12 mouse cellular contexts compared by ENCODE assay signal in the genomic region with DNA sequence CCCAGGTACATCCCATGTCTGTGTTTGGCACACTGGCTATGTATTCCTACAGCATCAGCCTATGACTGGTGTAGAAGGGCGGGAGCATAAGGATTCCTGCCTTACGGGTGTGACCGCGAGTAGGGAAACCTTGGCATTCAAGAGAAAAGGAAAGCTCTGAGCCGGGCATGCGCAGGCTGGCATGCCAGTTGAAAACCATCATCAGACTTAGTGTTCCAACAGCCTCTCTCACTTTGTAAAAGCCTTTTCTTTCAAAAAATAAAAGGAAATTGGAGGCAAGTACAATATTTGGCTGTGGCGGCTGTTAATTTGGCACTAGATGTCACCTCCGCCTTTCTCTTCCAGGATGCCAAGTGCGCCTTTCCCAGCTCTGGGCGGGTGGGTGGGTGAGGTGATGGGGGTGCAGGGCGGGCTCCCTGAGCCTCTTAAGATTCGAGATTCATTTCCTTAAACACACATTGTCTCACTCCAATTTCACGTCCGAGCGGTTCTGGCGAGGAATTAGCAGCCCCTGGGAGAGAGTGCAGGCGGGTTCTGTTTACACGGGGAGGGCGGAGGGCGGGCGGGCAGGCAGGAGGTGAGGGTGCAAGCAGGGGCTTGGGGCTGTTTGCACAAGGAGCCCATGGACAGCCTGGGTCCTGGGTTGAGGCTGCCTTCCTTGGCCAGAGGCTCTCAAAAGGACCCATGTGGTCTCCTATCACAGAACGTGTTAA. TPM values are rescaled to one million over a fixed set of nuclear protein-coding genes. Genes with fewer than 3 reads are reported as not detected.
DNase-seq lines count a peak whose midpoint lies in the region; ATAC-seq and TF ChIP-seq lines count a peak whose summit lies in the region.
"Had no signal": no experiment of that assay in that cellular context is flagged by ENCODE, and none has a peak within 500 bp of the region (broad histone marks: within the 10 kb centered on the region; RNA-seq: fewer than 3 reads in every experiment).

No protein-coding gene starts in this region.

- TF ChIP-seq CTCF in cerebellum, adult 2 months (IDR thresholded peaks at IDR 0.05; ENCODE audit: borderline replicate concordance, insufficient read depth, low read depth, low read length): no peak

- ATAC-seq in kidney, embryonic 14.5 days (ENCODE audit: low FRiP score, low TSS enrichment): peak; percentile 66
- no peak for ATAC-seq in midbrain, embryonic 14.5 days (ENCODE audit: low FRiP score, low TSS enrichment)
- ATAC-seq: CD4-positive, CD25-positive, alpha-beta regulatory T cell, adult 4 months; liver, postnatal 0 days had no signal

- H3K9ac ChIP-seq in kidney, embryonic 14.5 days (ENCODE audit: low read depth, low read length): no peak overlapping the region
- no peak overlapping the region for H3K9ac ChIP-seq in midbrain, embryonic 14.5 days (replicated peaks; ENCODE audit: low read length)
- H3K9ac ChIP-seq: liver, postnatal 0 days had no signal

- no peak overlapping the region for H3K4me2 ChIP-seq in kidney, embryonic 14.5 days (replicated peaks; ENCODE audit: low read depth, low read length)
- no peak overlapping the region for H3K4me2 ChIP-seq in midbrain, embryonic 14.5 days (ENCODE audit: low read length)
- H3K4me2 ChIP-seq: heart, embryonic 11.5 days had no signal

- no peaks in the 10 kb centered on the region for H3K36me3 ChIP-seq in kidney, embryonic 14.5 days (ENCODE audit: control insufficient read depth, insufficient read depth, low read length)
- no peaks in the 10 kb centered on the region for H3K36me3 ChIP-seq in midbrain, embryonic 14.5 days (ENCODE audit: control insufficient read depth, insufficient read depth, low read length)
- no peaks in the 10 kb centered on the region for H3K36me3 ChIP-seq in limb, embryonic 10.5 days

- H3K9me3 ChIP-seq in kidney, embryonic 14.5 days (ENCODE audit: control insufficient read depth, low read length): no peaks in the 10 kb centered on the region
- H3K9me3 ChIP-seq in midbrain, embryonic 14.5 days (ENCODE audit: control insufficient read depth, low read length): no peaks in the 10 kb centered on the region
- no peaks in the 10 kb centered on the region for H3K9me3 ChIP-seq in limb, embryonic 10.5 days (replicated peaks)

- peaks cover 13% of the 10 kb centered on the region; the same call in 1 of the 2 replicates for H3K4me1 ChIP-seq in kidney, embryonic 14.5 days (ENCODE audit: control insufficient read depth, insufficient read depth, low read length)
- peaks cover 29% of the 10 kb centered on the region for H3K4me1 ChIP-seq in midbrain, embryonic 14.5 days (ENCODE audit: control insufficient read depth, insufficient read depth, low read length)
- H3K4me1 ChIP-seq in limb, embryonic 10.5 days: peaks cover 27% of the 10 kb centered on the region
- peaks cover 4% of the 10 kb centered on the region; the same call in 1 of the 2 replicates for H3K4me1 ChIP-seq in cerebellum, adult 2 months (ENCODE audit: control insufficient read depth, insufficient read depth, low read length)

- no peak overlapping the region for H3K27ac ChIP-seq in kidney, embryonic 14.5 days (ENCODE audit: low read depth, low read length)
- H3K27ac ChIP-seq in midbrain, embryonic 14.5 days (replicated peaks; ENCODE audit: low read depth, low read length): peak overlapping the region; percentile 22
- no peak overlapping the region for H3K27ac ChIP-seq in limb, embryonic 10.5 days
- no peak overlapping the region for H3K27ac ChIP-seq in cerebellum, adult 2 months (ENCODE audit: insufficient read depth, low read length)

- no peaks in the 10 kb centered on the region for H3K27me3 ChIP-seq in kidney, embryonic 14.5 days (ENCODE audit: control insufficient read depth, insufficient read depth, low read length)
- no peaks in the 10 kb centered on the region for H3K27me3 ChIP-seq in midbrain, embryonic 14.5 days (ENCODE audit: control insufficient read depth, insufficient read depth, low read length)
- peaks cover 63% of the 10 kb centered on the region for H3K27me3 ChIP-seq in limb, embryonic 10.5 days (ENCODE audit: low read depth, poor library complexity, severe bottlenecking)
- no peaks in the 10 kb centered on the region for H3K27me3 ChIP-seq in cerebellum, adult 2 months (ENCODE audit: control insufficient read depth, insufficient read depth, low read length)

- WGBS in kidney, embryonic 14.5 days: 34% methylated on average over 22 of the region's 22 CpGs
- WGBS in midbrain, embryonic 14.5 days: 49% methylated on average over 22 of the region's 22 CpGs
- WGBS in limb, embryonic 10.5 days: 64% methylated on average over 22 of the region's 22 CpGs
- 34% methylated on average over 22 of the region's 22 CpGs for WGBS in cerebellum, adult 2 months

- TF ChIP-seq POLR2A in cerebellum, adult 2 months (IDR thresholded peaks at IDR 0.05; ENCODE audit: borderline replicate concordance, insufficient read depth, low read length): no peak

- no peak for DNase-seq in kidney, adult 8-10 months
- DNase-seq in right cerebral cortex, adult 2 months (ENCODE audit: low spot score in 2 of 2): peak; percentile 11 to 16
- DNase-seq in right cerebral cortex, postnatal 14 days: no peak
- DNase-seq in midbrain, embryonic 14.5 days: no peak
- DNase-seq in limb, embryonic 10.5 days (ENCODE audit: low spot score): no peak
- no peak for DNase-seq in cerebellum, adult 2 months
- DNase-seq: embryo, embryonic 11 days; liver, postnatal 0 days; spleen, adult 18-20 months had no signal

- no peak overlapping the region for H3K4me3 ChIP-seq in kidney, embryonic 14.5 days (ENCODE audit: low read length)
- no peak overlapping the region for H3K4me3 ChIP-seq in midbrain, embryonic 14.5 days (replicated peaks; ENCODE audit: low read depth, low read length)
- H3K4me3 ChIP-seq in limb, embryonic 10.5 days: no peak overlapping the region
- H3K4me3 ChIP-seq in cerebellum, adult 2 months (replicated peaks; ENCODE audit: insufficient read depth, low read depth, low read length): no peak overlapping the region

RNA-seq across cellular contexts. Expression of gene Cacna2d2, which starts 49.5 kb away (rescaled TPM):
- polyA plus RNA-seq in kidney, embryonic 14.5 days (2014; fragmentation: Nextera tagmentation; extraction: Ambion mirVana): 0.77 and 0.87 TPM in 2 replicates
- polyA plus RNA-seq in midbrain, embryonic 14.5 days (2014; fragmentation: Nextera tagmentation; extraction: Ambion mirVana): 7.9 and 10.6 TPM in 2 replicates
- 0.20 and 0.34 TPM in 2 replicates for polyA plus RNA-seq in limb, embryonic 10.5 days (2016; fragmentation: Nextera tagmentation; extraction: Ambion mirVana)
- polyA plus RNA-seq in cerebellum, adult 2 months (2012; rRNA removed): 130 and 148 TPM in 2 replicates
- polyA plus RNA-seq: liver, postnatal 0 days had no signal

Comparison
In these comparisons a context has a peak if more than half of its experiments do, and no peak if none do; other contexts are left out.
1. DNase-seq: peak in right cerebral cortex, adult 2 months (2 of 2); none in kidney, adult 8-10 months (0 of 2), right cerebral cortex, postnatal 14 days (single experiment), midbrain, embryonic 14.5 days (single experiment), limb, embryonic 10.5 days (single experiment) and cerebellum, adult 2 months (0 of 2).
2. RNA of gene Cacna2d2, which starts 49.5 kb away (polyA plus RNA-seq): 130 to 148 TPM in cerebellum, adult 2 months; 7.9 to 10.6 TPM in midbrain, embryonic 14.5 days, 0.77 to 0.87 TPM in kidney, embryonic 14.5 days and 0.20 to 0.34 TPM in limb, embryonic 10.5 days; every median in the first group is over 10 times any median in the second.